Mouse (Mus musculus) lung, embryonic 15.5 days (tissue): Measurements from ENCODE around the gene Gm17067. TPM values are rescaled to one million over a fixed set of nuclear protein-coding genes. Genes with fewer than 3 reads are reported as not detected.
"Not testable (repeated sequence)": the region's sequence is repeated elsewhere in the genome, so short reads cannot be mapped to it uniquely, and the experiment has no call there.

Experiments
- ATAC-seq: fragments of 200-750 bp; cut with Nextera tagmentation; 2 replicates; pipeline ENCODE4 v1.8.0; 2017; ENCODE audit warnings: moderate number of reproducible peaks, borderline replicate concordance; ENCODE audit not compliant: low FRiP score, low TSS enrichment; ENCODE audit errors: extremely low read depth
- H3K27ac ChIP-seq: fragments of 300-500 bp; sonication (generic); 2 replicates; pipeline ENCODE4 v1.5.1; 2015; ENCODE audit warnings: moderate library complexity, mild to moderate bottlenecking, inconsistent platforms
- H3K27me3 ChIP-seq: fragments of 300-500 bp; sonication (generic); 2 replicates; pipeline ENCODE4 v1.6.1; 2015; ENCODE audit warnings: inconsistent platforms
- H3K36me3 ChIP-seq: fragments of 300-500 bp; sonication (generic); 2 replicates; pipeline ENCODE4 v1.6.1; 2015; ENCODE audit warnings: inconsistent platforms
- H3K4me1 ChIP-seq: fragments of 300-500 bp; sonication (generic); 2 replicates; pipeline ENCODE4 v1.6.1; 2015; ENCODE audit warnings: inconsistent platforms
- H3K4me2 ChIP-seq: fragments of 300-500 bp; sonication (generic); 2 replicates; pipeline ENCODE4 v1.6.1; 2015; ENCODE audit warnings: inconsistent platforms, mild to moderate bottlenecking, moderate library complexity
- H3K4me3 ChIP-seq: fragments of 300-500 bp; sonication (generic); 2 replicates; pipeline ENCODE4 v1.5.1; 2015; ENCODE audit warnings: mild to moderate bottlenecking, inconsistent platforms
- H3K9ac ChIP-seq: fragments of 300-500 bp; sonication (generic); 2 replicates; pipeline ENCODE4 v1.6.1; 2015; ENCODE audit warnings: inconsistent platforms
- H3K9me3 ChIP-seq: fragments of 300-500 bp; sonication (generic); 2 replicates; pipeline ENCODE4 v1.6.1; 2016; ENCODE audit warnings: inconsistent platforms
- WGBS: fragments of 180-500 bp; shearing (Covaris S2); methylation state at CpG from one replicate; pipeline ENCODE4 v1.1.7; 2015; 5-methylcytosine and 5-hydroxymethylcytosine counted together
- polyA plus RNA-seq: library from polyadenylated mRNA; unstranded; fragments of >200 nt; fragmentation: Nextera tagmentation; extraction: Ambion mirVana; gene quantifications from 2 replicates; pipeline ENCODE4 v1.2.1, GENCODE M21; 2015

The Gm17067 gene
- polyA plus RNA-seq = not detected in 2 replicates

DNA sequence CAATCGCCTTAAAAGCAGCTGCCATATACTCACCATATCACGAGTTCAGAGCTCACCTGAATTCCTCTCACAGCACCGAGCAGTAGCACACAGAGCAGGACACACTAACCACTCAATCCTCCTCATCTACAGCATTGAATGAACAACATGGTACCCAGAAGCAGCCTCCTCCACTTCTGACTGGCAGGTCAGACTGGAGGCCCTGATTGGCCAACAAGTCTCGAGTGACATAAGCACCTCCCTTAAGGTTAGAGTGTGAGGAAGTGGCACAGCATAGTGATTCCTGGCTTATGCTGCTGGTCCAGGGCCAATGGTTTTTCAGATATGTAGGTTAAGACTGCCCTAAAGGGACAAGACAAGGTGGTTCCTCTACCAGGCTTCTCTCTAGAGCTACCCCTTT is at the start of gene Gm17067:
Gene Gm17067, minus strand, starts transcription at position 101 of the 400 bp plus-strand sequence.
- not testable (repeated sequence) for H3K36me3 ChIP-seq, H3K9me3 ChIP-seq, H3K9ac ChIP-seq, H3K4me2 ChIP-seq, ATAC-seq, H3K27me3 ChIP-seq, H3K4me3 ChIP-seq, H3K4me1 ChIP-seq, H3K27ac ChIP-seq
- WGBS = 80% methylated on average over 4 of the region's 4 CpGs

DNA sequence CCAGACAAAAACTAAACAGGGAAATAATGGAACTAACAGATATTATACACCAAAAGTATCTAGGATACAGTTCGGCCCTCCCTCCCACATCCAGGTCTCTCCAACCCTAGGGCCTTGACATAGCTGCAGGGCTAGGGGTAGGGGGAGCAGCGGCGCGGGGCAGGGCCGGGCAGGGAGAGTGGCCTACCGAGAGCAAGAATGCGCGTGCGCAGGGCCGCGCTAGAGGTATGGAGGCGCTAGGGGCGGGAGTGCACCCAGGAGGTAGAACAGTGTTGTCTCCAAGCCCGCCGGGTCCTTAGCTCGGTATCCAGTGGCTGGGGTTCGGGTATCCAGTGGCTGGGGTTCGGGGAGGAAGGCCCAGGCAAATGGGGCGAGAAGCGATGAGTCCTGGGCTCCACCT is 23.0 kb upstream of the Gm17067 start:
- Histone ChIP-seq H3K36me3 (no peaks in the 10 kb centered on the region), H3K4me2 (no peak overlapping the region), H3K27me3 (no peaks in the 10 kb centered on the region), H3K27ac (no peak overlapping the region), H3K4me3 (no peak overlapping the region), H3K9ac (no peak overlapping the region), H3K4me1 (no peaks in the 10 kb centered on the region), H3K9me3 (no peaks in the 10 kb centered on the region)
- ATAC-seq = no peak; the same call in 1 of the 2 replicates
- 51% methylated on average over 19 of the region's 20 CpGs for WGBS

DNA sequence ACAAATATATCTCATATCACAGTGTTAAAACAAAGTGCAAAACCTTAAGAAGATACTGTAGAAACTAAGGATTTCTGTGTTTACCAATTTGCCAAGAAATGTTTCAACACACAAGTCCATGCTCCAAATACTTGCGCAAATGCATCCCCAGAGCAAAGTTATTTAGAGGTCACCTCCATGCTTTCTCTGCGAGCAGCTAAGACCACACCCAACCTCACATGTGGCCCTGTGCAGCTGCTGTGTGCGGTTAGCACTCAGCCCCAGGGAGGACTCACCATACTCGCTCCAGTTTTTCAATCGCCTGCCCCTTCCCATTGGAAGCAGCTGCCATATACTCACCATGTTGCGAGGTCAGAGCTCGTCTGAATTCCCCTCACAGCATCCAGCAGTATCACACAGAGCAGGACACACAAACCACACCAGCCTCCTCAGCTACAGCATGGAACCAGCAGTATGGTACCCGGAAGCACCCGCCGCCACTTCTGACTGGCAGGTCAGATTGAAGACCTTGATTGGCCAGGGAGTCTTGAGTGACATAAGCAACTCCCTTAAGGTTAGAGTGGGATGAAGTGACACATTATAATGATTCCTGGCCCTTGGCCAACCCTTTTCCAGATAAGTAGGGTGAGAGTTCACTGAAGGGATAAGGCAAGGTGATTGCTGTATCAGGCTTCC is 11.9 kb upstream of the Gm17067 start:
- no peak overlapping the region for H3K4me2 ChIP-seq
- H3K4me1 ChIP-seq = no peaks in the 10 kb centered on the region
- no peak for ATAC-seq
- no peaks in the 10 kb centered on the region for H3K27me3 ChIP-seq
- H3K4me3 ChIP-seq = no peak overlapping the region
- H3K9ac ChIP-seq = no peak overlapping the region
- H3K36me3 ChIP-seq = no peaks in the 10 kb centered on the region
- WGBS = 82% methylated on average over 10 of the region's 10 CpGs
- H3K9me3 ChIP-seq = no peaks in the 10 kb centered on the region
- H3K27ac ChIP-seq = no peak overlapping the region

DNA sequence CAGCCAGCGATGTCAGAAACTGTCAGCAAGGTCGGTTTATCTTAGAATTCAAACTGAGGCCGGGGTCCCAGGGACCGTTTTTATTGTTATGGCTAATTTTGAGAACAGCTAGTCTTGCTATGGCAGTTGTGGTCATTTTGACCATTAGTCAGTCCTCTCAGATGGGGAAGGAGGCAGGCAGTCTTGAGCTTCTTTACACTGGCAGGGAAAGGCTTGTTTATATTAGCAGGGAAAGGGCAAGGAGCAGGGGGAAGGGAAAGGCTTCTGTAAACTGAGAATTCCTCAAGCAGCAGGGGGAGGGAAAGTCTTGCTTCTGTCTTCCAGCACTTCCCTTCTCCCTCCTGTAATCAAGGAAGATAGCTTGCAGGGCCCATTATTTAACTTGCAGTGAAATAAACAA is 33.6 kb downstream of the Gm17067 start:
- peak; percentile 79 for ATAC-seq
- Histone ChIP-seq H3K9ac (peak overlapping the region; percentile 55; the same call in 1 of the 2 replicates), H3K4me2 (peak overlapping the region; percentile 56), H3K27ac (peak overlapping the region; percentile 93), H3K4me3 (peak overlapping the region; percentile 55)
- not testable (repeated sequence) for H3K4me1 ChIP-seq, H3K27me3 ChIP-seq, H3K9me3 ChIP-seq, H3K36me3 ChIP-seq
- under 1% methylated on average over 4 of the region's 4 CpGs for WGBS

DNA sequence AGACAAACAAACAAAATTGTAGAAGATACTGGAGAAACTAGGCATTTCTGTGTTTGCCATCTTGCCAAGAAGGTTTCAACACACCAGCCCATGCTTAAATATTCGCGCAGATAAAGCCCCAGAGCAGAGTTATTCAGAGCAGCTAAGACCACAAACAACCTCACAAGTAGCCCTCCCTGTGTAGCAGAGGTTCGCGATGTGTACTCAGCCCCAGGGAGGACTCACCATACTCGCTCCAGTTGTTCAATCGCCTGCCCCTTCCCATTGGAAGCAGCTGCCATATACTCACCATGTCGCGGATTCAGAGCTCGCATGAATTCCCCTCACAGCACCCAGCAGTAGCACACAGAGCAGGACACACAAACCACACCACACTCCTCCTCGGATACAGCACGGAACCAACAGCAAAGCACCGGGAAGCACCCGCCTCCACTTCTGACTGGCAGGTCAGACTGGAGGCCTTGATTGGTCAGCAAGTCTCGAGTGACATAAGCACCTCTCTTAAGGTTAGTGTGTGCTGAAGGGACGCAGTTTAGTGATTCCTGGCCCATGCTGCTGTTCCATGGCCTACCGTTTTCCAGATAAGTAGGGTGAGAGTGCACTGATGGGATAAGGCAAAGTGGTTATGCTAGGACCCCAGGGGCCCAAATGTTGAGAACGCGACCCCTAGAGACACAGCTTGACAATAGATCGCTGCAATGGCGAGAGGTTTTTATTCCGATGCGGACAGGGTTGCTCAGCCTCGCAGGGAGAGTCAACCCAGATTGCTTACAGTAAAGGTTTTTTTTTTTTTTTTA is 34.3 kb downstream of the Gm17067 start, which contains the start of gene Zfp975:
Gene Zfp975, minus strand, starts transcription at position 381 of the 797 bp plus-strand sequence.
- not testable (repeated sequence) for H3K9me3 ChIP-seq, H3K27me3 ChIP-seq, H3K4me1 ChIP-seq, H3K36me3 ChIP-seq
- Histone ChIP-seq H3K27ac (peak within 1 kb of the TSS; percentile 93), H3K4me2 (peak within 1 kb of the TSS; percentile 56), H3K4me3 (peak within 1 kb of the TSS; percentile 55), H3K9ac (peak within 1 kb of the TSS; percentile 55)
- ATAC-seq = peak; percentile 97
- WGBS = under 1% methylated on average over 23 of the region's 23 CpGs

DNA sequence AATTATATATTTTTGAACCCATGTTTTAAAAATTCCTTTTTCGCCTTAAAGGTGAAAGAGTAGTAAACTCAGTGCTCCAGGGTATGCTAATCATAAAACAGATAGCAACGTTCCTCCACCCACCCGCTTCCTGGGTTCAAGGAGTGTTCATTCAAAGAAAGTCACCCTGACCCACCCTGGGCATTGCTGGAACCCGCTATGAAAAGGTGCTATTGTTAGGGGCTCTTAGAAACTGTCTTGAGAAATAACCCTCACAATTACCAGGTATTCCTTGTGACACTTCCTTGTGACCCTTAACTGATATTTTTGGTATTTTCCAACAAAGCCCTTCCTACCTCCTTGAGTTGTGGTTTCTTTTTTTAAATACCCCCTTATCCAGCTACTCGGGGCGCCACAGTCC is 46.7 kb downstream of the Gm17067 start:
- not testable (repeated sequence) for H3K27ac ChIP-seq, H3K9me3 ChIP-seq, H3K4me3 ChIP-seq, ATAC-seq, H3K27me3 ChIP-seq, H3K36me3 ChIP-seq, H3K4me1 ChIP-seq, H3K4me2 ChIP-seq, H3K9ac ChIP-seq
- 88% methylated on average over 6 of the region's 6 CpGs for WGBS

DNA sequence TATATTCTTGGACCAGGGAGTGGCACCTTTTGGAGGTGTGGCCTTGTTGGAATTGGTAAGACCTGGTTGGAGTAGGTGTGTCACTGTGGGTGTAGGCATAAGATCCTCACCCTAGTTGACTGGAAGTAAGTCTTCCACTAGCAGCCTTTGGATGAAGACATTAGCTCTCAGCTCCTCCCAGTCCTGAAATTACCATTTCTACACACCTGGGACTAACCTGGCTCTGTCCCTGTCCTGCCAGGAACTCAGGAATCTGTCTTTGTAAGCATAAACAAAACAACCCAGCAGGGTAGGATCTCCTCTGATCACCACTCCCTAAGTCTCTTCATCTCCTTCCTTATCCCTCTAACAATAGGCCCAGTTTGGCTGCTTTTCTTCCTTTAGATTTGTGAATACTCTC is 47.2 kb downstream of the Gm17067 start:
- ATAC-seq, H3K9ac ChIP-seq, H3K4me2 ChIP-seq, H3K9me3 ChIP-seq, H3K4me3 ChIP-seq, H3K4me1 ChIP-seq, H3K27me3 ChIP-seq, H3K36me3 ChIP-seq, H3K27ac ChIP-seq: not testable (repeated sequence)

DNA sequence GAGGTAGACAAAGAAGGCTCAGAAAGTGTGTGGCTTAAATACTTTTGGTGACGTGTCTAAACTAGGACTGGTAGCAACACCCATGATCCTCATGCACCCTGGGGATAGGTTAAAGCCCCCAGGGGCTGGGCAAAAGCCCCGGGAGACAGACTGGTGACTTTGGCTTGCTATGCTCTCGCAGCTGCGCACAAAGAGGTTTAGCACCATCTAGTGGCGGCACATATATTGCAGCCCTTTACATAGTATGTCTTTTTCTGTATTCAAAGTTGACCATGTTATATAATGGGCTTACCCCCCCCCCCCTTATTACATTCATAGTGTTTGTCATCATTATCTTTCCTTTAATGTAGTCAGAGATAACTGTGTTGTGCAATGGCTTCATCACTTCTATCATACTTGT is 66.7 kb downstream of the Gm17067 start:
- H3K4me2 ChIP-seq, H3K4me3 ChIP-seq, H3K4me1 ChIP-seq, H3K9me3 ChIP-seq, ATAC-seq, H3K9ac ChIP-seq, H3K27ac ChIP-seq, H3K27me3 ChIP-seq: not testable (repeated sequence)
- WGBS = 79% methylated on average over 5 of the region's 5 CpGs
- peaks cover 25% of the 10 kb centered on the region for H3K36me3 ChIP-seq

Other genes starting within 250 kb of the Gm17067 start
- gene Zfp141, start 221.3 kb downstream of the Gm17067 start, polyA plus RNA-seq = 8.2 TPM in 2 replicates
- gene Gm21028, start 148.4 kb downstream of the Gm17067 start, polyA plus RNA-seq = not detected in 2 replicates
- gene Zfp977, start 134.5 kb downstream of the Gm17067 start, polyA plus RNA-seq = 2.2 and 2.5 TPM in 2 replicates
- 5.2 and 5.4 TPM in 2 replicates for gene Zfp976, start 84.4 kb downstream of the Gm17067 start, polyA plus RNA-seq
- gene Zfp975, start 34.3 kb downstream of the Gm17067 start, polyA plus RNA-seq = 7.7 and 10.1 TPM in 2 replicates
- gene Vmn2r62, start 66.5 kb upstream of the Gm17067 start, polyA plus RNA-seq = not detected in 2 replicates
- not detected in 2 replicates for gene Gm2381, start 140.2 kb upstream of the Gm17067 start, polyA plus RNA-seq
- gene Vmn2r63, start 206.8 kb upstream of the Gm17067 start, polyA plus RNA-seq = not detected in 2 replicates